Mouse (Mus musculus) embryonic fibroblast, embryonic 13.5 days (primary cell): ENCODE results near the gene Rpl36a-ps1.

Experiments
- CTCF ChIP-seq: IDR thresholded peaks from 2 replicates; pipeline ENCODE4 v1.5.1; 2011; ENCODE audit warnings: mild to moderate bottlenecking, control low read depth, low read length, moderate library complexity, borderline replicate concordance; ENCODE audit not compliant: insufficient read depth
- POLR2A ChIP-seq: IDR thresholded peaks from 2 replicates; pipeline ENCODE4 v1.6.1; 2011; ENCODE audit warnings: low read depth, mild to moderate bottlenecking, control low read depth, low read length, moderate library complexity

DNA sequence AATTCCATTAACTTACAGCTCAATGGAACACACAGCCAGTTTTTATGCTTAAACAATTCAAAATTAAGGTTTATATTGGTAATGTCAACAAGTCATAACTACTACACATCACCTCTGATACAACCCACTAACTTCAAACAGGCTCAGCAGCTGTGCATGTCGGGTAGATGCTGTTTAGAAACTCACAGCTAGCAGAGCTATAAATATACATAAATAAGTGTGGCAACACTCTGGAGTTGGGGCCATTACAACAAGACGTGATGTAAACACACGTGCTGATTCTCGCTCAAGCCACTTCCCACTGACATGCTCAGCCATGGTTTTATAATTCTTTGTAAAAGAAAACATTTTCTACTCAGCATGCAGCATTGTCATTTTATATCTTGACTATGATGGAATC, 41.9 kb upstream of the Rpl36a-ps1 start:
- TF ChIP-seq POLR2A (no peak), CTCF (no peak)
